Mouse (Mus musculus): ENCODE measurements around the gene Cntf.

GRCm38 (mm10) chr19:12731036-12731435, 34.4 kb downstream of the Cntf start:
- TF ChIP-seq CTCF (IDR thresholded peaks at IDR 0.05; ENCODE audit: extremely low read depth, insufficient read depth, insufficient read length, insufficient replicate concordance) (no peak), POLR2A (IDR thresholded peaks at IDR 0.05; ENCODE audit: low read depth, low read length) (no peak)

Measured in spleen, adult 2 months (tissue).